Mouse (Mus musculus) G1E (cell line): ENCODE results near the gene Unc13d. TPM values are rescaled to one million over a fixed set of nuclear protein-coding genes. Genes with fewer than 3 reads are reported as not detected.
"Not testable (repeated sequence)": the region's sequence is repeated elsewhere in the genome, so short reads cannot be mapped to it uniquely, and the experiment has no call there.

ENCODE experiments used
- ATAC-seq: 2 replicates; pipeline ENCODE4 v1.8.0; 2016; ENCODE audit warnings: mild to moderate bottlenecking; ENCODE audit not compliant: insufficient number of reproducible peaks, poor library complexity, low FRiP score, severe bottlenecking; ENCODE audit errors: extremely low read depth
- DNase-seq: peaks from one replicate; pipeline ENCODE4 v3.0.0; 2012; ENCODE audit warnings: low spot score
- H3K27me3 ChIP-seq: 2 replicates; pipeline ENCODE4 v1.6.1; 2012; ENCODE audit warnings: mild to moderate bottlenecking, low read length, inconsistent platforms; ENCODE audit not compliant: insufficient read depth
- H3K36me3 ChIP-seq: replicated peaks from 2 replicates; pipeline ENCODE3; 2012; ENCODE audit warnings: mild to moderate bottlenecking, inconsistent platforms
- H3K4me1 ChIP-seq: 2 replicates; pipeline ENCODE4 v1.6.1; 2012; ENCODE audit warnings: low read depth, low read length, inconsistent platforms, mixed read lengths; ENCODE audit not compliant: insufficient read depth
- H3K4me3 ChIP-seq: 2 replicates; pipeline ENCODE4 v1.5.1; 2012; ENCODE audit warnings: low read depth, mild to moderate bottlenecking, inconsistent platforms, low read length, moderate library complexity, mixed read lengths
- H3K9me3 ChIP-seq: replicated peaks from 2 replicates; pipeline ENCODE4 v1.6.1; 2012; ENCODE audit warnings: inconsistent platforms
- CTCF ChIP-seq: IDR thresholded peaks from 2 replicates; pipeline ENCODE4 v1.5.1; 2012; ENCODE audit warnings: low read depth, low read length, inconsistent platforms, mixed read lengths
- GATA1 ChIP-seq: IDR thresholded peaks from 2 replicates; pipeline ENCODE4 v1.6.1; 2012; ENCODE audit warnings: borderline replicate concordance, low read length, inconsistent platforms, mixed read lengths
- GATA2 ChIP-seq: IDR thresholded peaks from 2 replicates; pipeline ENCODE4 v1.6.1; 2012; ENCODE audit warnings: low read depth, low read length, inconsistent platforms, borderline replicate concordance
- POLR2AphosphoS5 ChIP-seq: IDR thresholded peaks from 2 replicates; pipeline ENCODE4 v1.6.1; 2012; ENCODE audit warnings: low read depth, low read length, inconsistent platforms; ENCODE audit not compliant: insufficient replicate concordance
- TAL1 ChIP-seq: conservative IDR thresholded peaks from 2 replicates; pipeline ENCODE4 v1.6.1; 2012; ENCODE audit warnings: low read depth, low read length, inconsistent platforms, mixed read lengths
- polyA plus RNA-seq: library from polyadenylated mRNA; stranded (reverse); fragments of >175 nt; gene quantifications from 2 replicates; pipeline ENCODE4 v1.2.3, GENCODE M21; 2012
- total RNA-seq, 2 experiments: library from RNA; stranded (forward) in 1 of 2; stranded (reverse) in 1 of 2; fragments of 200-1000 nt in 1 of 2; fragments of >200 nt in 1 of 2; fragmentation: Nextera tagmentation in 1 of 2; gene quantifications; 2 replicates each; pipeline ENCODE4 v1.2.3; 2014 to 2017

Unc13d gene
- total and polyA plus RNA-seq, 3 experiments: 26.1 to 126 (median 63.5) TPM

- no peak overlapping the region for H3K4me3 ChIP-seq
- peaks cover 6% of the 10 kb centered on the region; the same call in 1 of the 2 replicates for H3K9me3 ChIP-seq
- H3K36me3 ChIP-seq: peaks cover 1% of the 10 kb centered on the region
- TF ChIP-seq POLR2AphosphoS5 (no peak), GATA1 (no peak), TAL1 (no peak), GATA2 (no peak), CTCF (peak; percentile 64)
- no peak for ATAC-seq
- DNase-seq: no peak
- H3K4me1 ChIP-seq: peaks cover 59% of the 10 kb centered on the region
- no peaks in the 10 kb centered on the region for H3K27me3 ChIP-seq
Observed at GRCm38 (mm10) chr11:116096213-116097108, 18.7 kb upstream of the Unc13d start.

- ATAC-seq: no peak
- H3K4me1 ChIP-seq: peaks cover 55% of the 10 kb centered on the region
Observed at GRCm38 (mm10) chr11:116095573-116095972, 17.8 kb upstream of the Unc13d start.

GRCm38 (mm10) chr11:116093771-116094565, 16.2 kb upstream of the Unc13d start:
- H3K9me3 ChIP-seq: peaks cover 6% of the 10 kb centered on the region; the same call in 1 of the 2 replicates
- DNase-seq (no peak), ATAC-seq (peak; percentile 77)
- TF ChIP-seq TAL1: no peak
- TF ChIP-seq POLR2AphosphoS5: no peak
- no peak for TF ChIP-seq GATA1
- TF ChIP-seq GATA2: no peak
- no peak for TF ChIP-seq CTCF
- peak overlapping the region; percentile 58; the same call in 1 of the 2 replicates for H3K4me3 ChIP-seq
- peaks cover 47% of the 10 kb centered on the region for H3K4me1 ChIP-seq
- no peaks in the 10 kb centered on the region for H3K27me3 ChIP-seq
- H3K36me3 ChIP-seq: peaks cover 2% of the 10 kb centered on the region

More at GRCm38 (mm10) chr11:116095573-116095972, 17.8 kb upstream of the Unc13d start:
- no peak for DNase-seq
- no peak for TF ChIP-seq TAL1
- no peak for TF ChIP-seq POLR2AphosphoS5
- no peak for TF ChIP-seq CTCF
- TF ChIP-seq GATA1: no peak
- no peak for TF ChIP-seq GATA2
- Histone ChIP-seq H3K36me3 (peaks cover 2% of the 10 kb centered on the region), H3K9me3 (peaks cover 6% of the 10 kb centered on the region; the same call in 1 of the 2 replicates), H3K4me3 (no peak overlapping the region), H3K27me3 (no peaks in the 10 kb centered on the region)

- ATAC-seq, H3K4me3 ChIP-seq, H3K9me3 ChIP-seq, DNase-seq, H3K27me3 ChIP-seq, H3K36me3 ChIP-seq: not testable (repeated sequence)
- H3K4me1 ChIP-seq: peaks cover 55% of the 10 kb centered on the region
Observed at GRCm38 (mm10) chr11:116092959-116093358, 15.2 kb upstream of the Unc13d start.

- Histone ChIP-seq H3K36me3 (peaks cover 2% of the 10 kb centered on the region), H3K4me1 (peaks cover 61% of the 10 kb centered on the region), H3K4me3 (no peak overlapping the region), H3K9me3 (peaks cover 2% of the 10 kb centered on the region; the same call in 1 of the 2 replicates), H3K27me3 (no peaks in the 10 kb centered on the region)
- no peak for DNase-seq
- no peak for TF ChIP-seq POLR2AphosphoS5
- no peak for TF ChIP-seq GATA2
- TF ChIP-seq TAL1: no peak
- no peak for TF ChIP-seq CTCF
- TF ChIP-seq GATA1: no peak
- ATAC-seq: no peak
Observed at GRCm38 (mm10) chr11:116091591-116091990, 13.8 kb upstream of the Unc13d start.

GRCm38 (mm10) chr11:116089545-116089944, 11.8 kb upstream of the Unc13d start:
- no peaks in the 10 kb centered on the region for H3K27me3 ChIP-seq
- TF ChIP-seq GATA1: no peak
- TF ChIP-seq POLR2AphosphoS5: no peak
- no peak for TF ChIP-seq CTCF
- no peak for TF ChIP-seq TAL1
- no peak for TF ChIP-seq GATA2
- H3K9me3 ChIP-seq: no peaks in the 10 kb centered on the region
- H3K36me3 ChIP-seq: peaks cover 16% of the 10 kb centered on the region
- H3K4me3 ChIP-seq: no peak overlapping the region
- ATAC-seq: no peak
- DNase-seq: no peak
- peaks cover 71% of the 10 kb centered on the region for H3K4me1 ChIP-seq
